Mouse (Mus musculus) hindbrain, embryonic 14.5 days (tissue): ENCODE results near the gene Spag5. TPM values are rescaled to one million over a fixed set of nuclear protein-coding genes. Genes with fewer than 3 reads are reported as not detected.

Experiments
- ATAC-seq: fragments of 200-750 bp; cut with Nextera tagmentation; 2 replicates; pipeline ENCODE4 v1.8.0; 2017; ENCODE audit warnings: moderate number of reproducible peaks, mild to moderate bottlenecking, moderate TSS enrichment, moderate library complexity; ENCODE audit not compliant: low FRiP score
- DNase-seq: peaks from one replicate; pipeline ENCODE4 v3.0.0-alpha.2; 2015; ENCODE audit warnings: low spot score
- H3K27ac ChIP-seq: fragments of 300-500 bp; sonication (generic); 2 replicates; pipeline ENCODE4 v1.5.1; 2014; ENCODE audit warnings: mild to moderate bottlenecking, moderate library complexity
- H3K27me3 ChIP-seq: fragments of 300-500 bp; sonication (generic); 2 replicates; pipeline ENCODE4 v1.6.1; 2014; ENCODE audit warnings: mild to moderate bottlenecking, low read length, mixed read lengths; ENCODE audit not compliant: control insufficient read depth, insufficient read depth
- H3K36me3 ChIP-seq: fragments of 300-500 bp; sonication (generic); replicated peaks from 2 replicates; pipeline ENCODE4 v1.6.1; 2014; ENCODE audit not compliant: control insufficient read depth, insufficient read depth
- H3K4me1 ChIP-seq: fragments of 300-500 bp; sonication (generic); replicated peaks from 2 replicates; pipeline ENCODE4 v1.6.1; 2014; ENCODE audit warnings: antibody characterized with exemption, low read length, mixed read lengths; ENCODE audit not compliant: control insufficient read depth, insufficient read depth
- H3K4me2 ChIP-seq: fragments of 300-500 bp; sonication (generic); replicated peaks from 2 replicates; pipeline ENCODE4 v1.6.1; 2014; ENCODE audit warnings: mild to moderate bottlenecking, moderate library complexity
- H3K4me3 ChIP-seq: fragments of 300-500 bp; sonication (generic); replicated peaks from 2 replicates; pipeline ENCODE4 v1.5.1; 2014; ENCODE audit warnings: mild to moderate bottlenecking, low read length
- H3K9ac ChIP-seq: fragments of 300-500 bp; sonication (generic); 2 replicates; pipeline ENCODE4 v1.6.1; 2014
- H3K9me3 ChIP-seq: fragments of 300-500 bp; sonication (generic); 2 replicates; pipeline ENCODE4 v1.6.1; 2016; ENCODE audit warnings: low read length; ENCODE audit not compliant: control insufficient read depth
- WGBS: fragments of 180-500 bp; shearing (Covaris S2); extraction: QIAGEN DNeasy Blood & Tissue Kit; methylation state at CpG from one replicate; pipeline ENCODE4 v1.1.7; 2014; 5-methylcytosine and 5-hydroxymethylcytosine counted together
- polyA plus RNA-seq: library from polyadenylated mRNA; unstranded; fragments of >200 nt; fragmentation: Nextera tagmentation; extraction: Ambion mirVana; gene quantifications from 2 replicates; pipeline ENCODE4 v1.2.1, GENCODE M21; 2014

Gene Spag5
- polyA plus RNA-seq, 1 experiment from 2014 or later = 5.6 TPM

DNA sequence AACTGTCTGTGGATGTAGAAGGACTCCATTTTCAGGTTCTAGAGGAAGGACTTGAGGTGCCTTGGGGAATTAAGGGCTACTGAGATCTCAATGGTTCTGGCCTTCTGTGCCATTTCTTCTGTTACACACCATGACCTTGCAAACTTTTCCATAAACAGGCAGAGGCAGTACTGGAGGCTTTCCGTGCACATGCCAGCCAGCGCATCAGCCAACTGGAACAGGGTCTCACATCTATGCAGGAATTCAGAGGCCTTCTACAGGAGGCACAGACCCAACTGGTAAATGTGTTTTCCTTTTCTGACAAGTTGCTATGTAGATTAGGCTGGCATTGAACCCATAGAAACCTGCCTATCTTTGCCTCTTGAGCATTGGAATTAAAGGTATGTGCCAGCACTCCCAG, 12.3 kb downstream of the Spag5 start:
- peaks cover 15% of the 10 kb centered on the region for H3K36me3 ChIP-seq
- H3K4me2 ChIP-seq = no peak overlapping the region
- DNase-seq (no peak), ATAC-seq (no peak)
- no peak overlapping the region for H3K4me3 ChIP-seq
- H3K4me1 ChIP-seq = no peaks in the 10 kb centered on the region
- no peaks in the 10 kb centered on the region for H3K9me3 ChIP-seq
- H3K27ac ChIP-seq = no peak overlapping the region
- H3K27me3 ChIP-seq = no peaks in the 10 kb centered on the region
- H3K9ac ChIP-seq = no peak overlapping the region
- 97% methylated on average over 2 of the region's 2 CpGs for WGBS

GRCm38 (mm10) chr11:78318411-78318810, 17.1 kb downstream of the Spag5 start:
- no peak overlapping the region for H3K4me2 ChIP-seq

GRCm38 (mm10) chr11:78322076-78322831, 20.9 kb downstream of the Spag5 start:
- Histone ChIP-seq H3K4me3 (peak overlapping the region; percentile 26; the same call in 1 of the 2 replicates), H3K4me2 (peak overlapping the region; percentile 36), H3K9me3 (no peaks in the 10 kb centered on the region), H3K27me3 (no peaks in the 10 kb centered on the region), H3K9ac (peak overlapping the region; percentile 47; the same call in 1 of the 2 replicates), H3K27ac (peak overlapping the region; percentile 76; the same call in 1 of the 2 replicates), H3K4me1 (peaks cover 10% of the 10 kb centered on the region), H3K36me3 (no peaks in the 10 kb centered on the region; the same call in 1 of the 2 replicates)
- DNase-seq (no peak), ATAC-seq (peak; percentile 54)
- WGBS = 55% methylated on average over 2 of the region's 2 CpGs

More at GRCm38 (mm10) chr11:78318411-78318810, 17.1 kb downstream of the Spag5 start:
- 85% methylated on average over 2 of the region's 2 CpGs for WGBS
- H3K4me3 ChIP-seq = no peak overlapping the region
- H3K27me3 ChIP-seq = no peaks in the 10 kb centered on the region
- H3K36me3 ChIP-seq = peaks cover 12% of the 10 kb centered on the region
- no peak for ATAC-seq
- H3K9ac ChIP-seq = no peak overlapping the region
- H3K4me1 ChIP-seq = peaks cover 10% of the 10 kb centered on the region
- no peak overlapping the region for H3K27ac ChIP-seq
- no peaks in the 10 kb centered on the region for H3K9me3 ChIP-seq
- no peak for DNase-seq

- no peaks in the 10 kb centered on the region; the same call in 1 of the 2 replicates for H3K36me3 ChIP-seq
- WGBS = 7% methylated on average over 15 of the region's 15 CpGs
- peak within 1 kb of the TSS; percentile 26 for H3K4me3 ChIP-seq
- peak; percentile 61 for DNase-seq
- no peaks in the 10 kb centered on the region for H3K9me3 ChIP-seq
- H3K4me1 ChIP-seq = peaks cover 10% of the 10 kb centered on the region
- ATAC-seq = peak; percentile 82
- H3K27me3 ChIP-seq = no peaks in the 10 kb centered on the region
- peak within 1 kb of the TSS; percentile 47; the same call in 1 of the 2 replicates for H3K9ac ChIP-seq
- peak within 1 kb of the TSS; percentile 36 for H3K4me2 ChIP-seq
- H3K27ac ChIP-seq = peak within 1 kb of the TSS; percentile 76
These were observed 21.5 kb downstream of the Spag5 start, which contains the start of gene Aldoc for GRCm38 (mm10) chr11:78322860-78323259. Gene Aldoc (plus strand): TSS chr11:78322968.

- Histone ChIP-seq H3K27me3 (no peaks in the 10 kb centered on the region), H3K4me1 (peaks cover 14% of the 10 kb centered on the region), H3K9me3 (no peaks in the 10 kb centered on the region), H3K27ac (peak overlapping the region; percentile 35; the same call in 1 of the 2 replicates), H3K36me3 (no peaks in the 10 kb centered on the region), H3K9ac (no peak overlapping the region; the same call in 1 of the 2 replicates), H3K4me2 (peak overlapping the region; percentile 36), H3K4me3 (peak overlapping the region; percentile 15)
- DNase-seq (peak; percentile 63), ATAC-seq (peak; percentile 25; the same call in 1 of the 2 replicates)
- 65% methylated on average over 15 of the region's 15 CpGs for WGBS
These were observed 22.9 kb downstream of the Spag5 start for GRCm38 (mm10) chr11:78324000-78324785.

GRCm38 (mm10) chr11:78324965-78325364, 23.6 kb downstream of the Spag5 start:
- Histone ChIP-seq H3K27ac (peak overlapping the region; percentile 35; the same call in 1 of the 2 replicates), H3K4me3 (peak overlapping the region; percentile 15)

GRCm38 (mm10) chr11:78327215-78327614, 25.9 kb downstream of the Spag5 start:
- no peak for DNase-seq
- no peaks in the 10 kb centered on the region for H3K9me3 ChIP-seq
- H3K4me3 ChIP-seq = no peak overlapping the region
- 93% methylated on average over 4 of the region's 4 CpGs for WGBS
- no peak for ATAC-seq
- peaks cover 19% of the 10 kb centered on the region for H3K4me1 ChIP-seq
- H3K27ac ChIP-seq = no peak overlapping the region
- H3K9ac ChIP-seq = no peak overlapping the region
- H3K27me3 ChIP-seq = no peaks in the 10 kb centered on the region
- H3K4me2 ChIP-seq = no peak overlapping the region
- H3K36me3 ChIP-seq = peaks cover 5% of the 10 kb centered on the region; the same call in 1 of the 2 replicates

More at GRCm38 (mm10) chr11:78324965-78325364, 23.6 kb downstream of the Spag5 start:
- H3K36me3 ChIP-seq = no peaks in the 10 kb centered on the region
- ATAC-seq = no peak
- H3K27me3 ChIP-seq = no peaks in the 10 kb centered on the region
- H3K9me3 ChIP-seq = no peaks in the 10 kb centered on the region
- no peak for DNase-seq
- 93% methylated on average over 12 of the region's 12 CpGs for WGBS
- peaks cover 19% of the 10 kb centered on the region for H3K4me1 ChIP-seq
- no peak overlapping the region for H3K9ac ChIP-seq
- peak overlapping the region; percentile 32 for H3K4me2 ChIP-seq

DNA sequence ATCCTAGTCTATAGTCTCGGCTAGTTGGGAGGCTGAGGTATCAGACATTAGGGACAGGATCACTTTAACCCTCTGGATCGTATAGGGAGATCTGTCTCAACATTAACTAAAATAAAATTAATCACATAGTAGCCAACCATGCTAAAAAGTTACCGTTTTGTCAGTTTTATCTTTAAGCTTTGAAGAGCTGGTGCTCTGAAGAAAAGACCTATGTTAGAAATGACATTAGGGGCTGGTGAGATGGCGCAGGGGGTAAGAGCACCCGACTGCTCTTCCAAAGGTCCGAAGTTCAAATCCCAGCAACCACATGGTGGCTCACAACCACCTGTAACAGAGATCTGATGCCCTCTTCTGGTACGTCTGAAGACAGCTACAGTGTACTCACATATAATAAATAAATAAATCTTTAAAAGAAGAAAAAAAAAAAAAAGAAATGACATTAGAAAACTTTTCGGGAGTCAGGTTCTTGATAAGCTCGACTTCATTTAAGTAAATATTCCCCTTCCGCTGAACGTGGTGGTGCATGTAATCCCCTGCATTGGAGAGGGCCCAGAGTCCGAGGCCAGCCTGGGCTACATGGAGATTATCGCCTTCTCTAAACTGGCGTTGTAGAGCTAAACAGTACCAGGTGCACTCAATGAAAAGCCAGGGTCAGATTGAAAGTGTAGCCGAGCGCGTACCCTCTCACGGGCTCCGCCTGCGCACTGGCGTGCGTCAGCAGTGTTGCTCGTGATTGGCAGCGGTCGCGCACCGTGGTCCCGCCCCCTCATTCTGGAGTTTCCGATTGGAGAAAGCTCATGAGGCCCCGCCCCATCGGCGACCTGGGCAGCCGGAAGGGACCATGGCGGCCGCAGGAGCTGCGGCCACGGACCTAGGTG, 26.5 kb downstream of the Spag5 start, which contains the start of gene Pigs:
TSS of gene Pigs (plus strand) at position 782 of the 878 bp plus-strand sequence.
- 12% methylated on average over 37 of the region's 37 CpGs for WGBS
- Histone ChIP-seq H3K4me2 (peak within 1 kb of the TSS; percentile 82), H3K9ac (peak within 1 kb of the TSS; percentile 74), H3K4me1 (peaks cover 13% of the 10 kb centered on the region), H3K36me3 (peaks cover 11% of the 10 kb centered on the region; the same call in 1 of the 2 replicates), H3K27me3 (no peaks in the 10 kb centered on the region), H3K9me3 (no peaks in the 10 kb centered on the region), H3K27ac (no peak within 1 kb of the TSS), H3K4me3 (peak within 1 kb of the TSS; percentile 78)
- ATAC-seq = peak; percentile 94
- peak; percentile 91 for DNase-seq
